Mouse (Mus musculus) megakaryocyte progenitor cell, adult 5-6 weeks (primary cell): ENCODE results near the gene Gpsm2. TPM values are rescaled to one million over a fixed set of nuclear protein-coding genes. Genes with fewer than 3 reads are reported as not detected.
A peak's percentile ranks its signal among the peaks of the same experiment; 100 is the strongest.
"Not testable (repeated sequence)": the region's sequence is repeated elsewhere in the genome, so short reads cannot be mapped to it uniquely, and the experiment has no call there.

Source experiments
- ATAC-seq: replicated peaks from 2 replicates; pipeline ENCODE4 v1.8.0; 2016; ENCODE audit warnings: mild to moderate bottlenecking, moderate TSS enrichment, inconsistent platforms; ENCODE audit not compliant: poor library complexity
- total RNA-seq, 2 experiments: library from RNA; stranded (forward) in 1 of 2; stranded (reverse) in 1 of 2; fragments of 157-497, 149-512 nt in 1 of 2; fragments of 200-1000 nt in 1 of 2; gene quantifications; 2 replicates each; pipeline versions ENCODE4 v1.2.3 to v1.2.4; 2015 to 2017

Gpsm2 gene
- total RNA-seq, 2 experiments from 2014 or later: 11.1 to 11.7 TPM

- ATAC-seq: no peak
Observed at GRCm38 (mm10) chr3:108658612-108659011, 63.5 kb downstream of the Gpsm2 start.

GRCm38 (mm10) chr3:108655486-108655885 lies 66.6 kb downstream of the Gpsm2 start:
- ATAC-seq: no peak

GRCm38 (mm10) chr3:108654566-108654965 lies 67.5 kb downstream of the Gpsm2 start:
- no peak for ATAC-seq

GRCm38 (mm10) chr3:108653710-108654379 lies 68.3 kb downstream of the Gpsm2 start, which contains the start of gene Clcc1:
Clcc1 (plus strand) TSS chr3:108653913.
- peak; percentile 96 for ATAC-seq

DNA sequence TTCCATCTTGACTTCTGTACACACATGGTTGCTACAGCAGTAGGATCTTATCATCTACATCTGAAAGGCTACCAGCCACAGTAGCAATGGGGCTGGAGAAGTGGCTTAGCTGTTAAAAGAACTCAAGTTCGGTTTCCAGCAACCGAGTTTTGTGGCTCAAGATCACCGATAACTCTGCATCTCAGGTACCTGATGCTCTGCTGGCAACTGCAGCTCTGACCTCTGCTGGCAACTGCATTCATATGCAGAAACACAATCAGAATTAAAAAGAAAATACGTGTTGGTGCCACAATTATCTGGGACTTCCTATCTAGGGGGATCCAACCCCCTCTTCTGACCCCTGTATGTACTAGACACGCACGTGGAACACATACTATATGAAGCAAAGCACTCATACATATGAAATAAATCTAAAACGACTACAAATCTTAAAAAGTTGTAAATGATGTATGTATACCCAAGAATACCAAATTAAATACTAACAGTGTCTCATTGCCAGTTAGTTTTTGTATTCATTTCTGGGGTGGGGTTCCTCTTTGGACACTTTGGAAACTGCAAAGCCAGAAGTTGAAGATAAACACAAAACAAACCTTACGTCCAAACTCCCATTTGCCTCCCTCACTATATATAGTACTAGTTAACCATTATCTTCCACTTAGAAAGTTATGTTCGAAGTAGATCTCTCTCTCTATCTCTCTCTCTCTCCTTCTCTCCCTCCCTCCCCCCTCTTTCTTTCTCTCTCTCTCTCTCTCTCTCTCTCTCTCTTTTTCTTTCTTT lies 69.1 kb downstream of the Gpsm2 start:
- ATAC-seq: peak; percentile 52

- not testable (repeated sequence) for ATAC-seq
Observed at GRCm38 (mm10) chr3:108647681-108648080, 74.4 kb downstream of the Gpsm2 start.

DNA sequence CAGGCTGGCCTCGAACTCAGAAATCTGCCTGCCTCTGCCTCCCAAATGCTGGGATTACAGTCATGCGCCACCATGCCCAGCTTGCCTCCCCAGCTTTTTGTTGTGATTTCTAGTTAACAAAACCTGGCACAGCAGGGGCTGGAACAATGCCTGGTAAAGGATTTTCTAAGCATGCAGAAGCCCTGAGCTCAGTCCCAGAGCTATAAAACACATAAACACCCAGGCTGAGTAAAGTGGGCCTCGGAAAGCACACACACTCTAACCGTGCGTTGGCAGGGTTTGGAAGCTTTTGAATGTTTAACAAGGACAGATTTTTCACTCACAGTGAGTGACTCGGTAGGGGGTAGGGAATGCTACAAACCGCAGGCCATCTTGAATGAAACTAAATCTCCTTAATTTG lies 76.1 kb downstream of the Gpsm2 start:
- no peak for ATAC-seq

DNA sequence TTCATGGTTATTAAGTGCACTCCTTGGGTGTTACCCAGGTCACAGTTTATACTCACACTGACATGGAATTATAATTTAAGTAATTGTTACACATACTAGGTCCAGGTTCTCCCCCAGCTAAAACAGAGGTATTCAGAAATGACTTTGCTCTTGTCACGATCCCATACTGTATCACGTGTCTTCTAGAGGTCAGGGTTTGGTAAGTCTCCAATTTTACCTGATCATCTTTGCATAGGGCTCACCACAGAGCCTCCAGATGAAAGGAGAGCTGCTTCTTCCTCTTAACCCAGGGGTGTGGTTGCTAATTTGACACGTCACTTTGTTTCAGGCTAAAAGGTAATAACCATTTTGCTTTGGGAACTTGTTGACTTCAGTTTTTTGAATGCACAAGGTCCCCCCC lies 77.3 kb downstream of the Gpsm2 start:
- ATAC-seq: no peak

GRCm38 (mm10) chr3:108640998-108641397 lies 81.1 kb downstream of the Gpsm2 start:
- no peak for ATAC-seq

DNA sequence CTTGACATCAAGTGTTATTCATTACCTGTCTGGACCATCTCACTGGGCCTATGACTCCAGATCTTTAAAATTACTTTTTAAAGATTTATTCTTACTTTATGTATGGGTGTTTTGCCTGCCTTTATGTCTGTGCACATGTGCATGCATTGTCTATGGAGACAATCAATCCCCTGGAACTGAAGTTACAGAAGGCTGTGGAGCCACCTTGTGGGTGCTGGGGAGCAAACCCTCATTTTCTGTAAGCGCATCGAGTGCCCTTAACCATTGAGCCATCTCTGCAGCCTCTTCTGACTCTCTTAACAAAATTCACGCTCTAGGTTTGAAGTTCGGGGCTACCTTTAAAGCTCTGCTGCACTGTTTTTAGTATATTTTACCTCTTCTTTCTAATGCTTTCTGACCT lies 82.7 kb downstream of the Gpsm2 start:
- peak; percentile 63; the same call in 1 of the 2 replicates for ATAC-seq

DNA sequence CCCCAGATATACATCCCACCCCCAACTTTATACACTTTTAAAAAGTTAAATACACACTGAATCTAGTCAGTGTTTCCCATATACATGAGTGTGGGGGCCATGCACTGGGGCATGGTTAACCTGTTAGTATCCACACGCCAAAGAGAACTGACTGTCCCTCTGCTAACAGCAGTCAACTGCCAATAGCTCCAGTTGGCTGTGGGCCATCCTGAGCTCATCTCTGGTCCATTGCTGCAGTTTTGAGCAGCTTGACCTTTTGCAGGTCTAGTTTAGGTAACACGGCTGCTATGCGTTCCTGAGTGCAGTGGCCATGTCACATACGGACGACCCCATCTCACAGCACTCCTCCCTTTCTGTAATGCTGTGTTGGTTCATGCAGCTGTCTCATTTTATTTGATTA lies 87.3 kb downstream of the Gpsm2 start:
- ATAC-seq: no peak

Other genes with a start within 250 kb of the Gpsm2 start
- not detected in 2 replicates for gene 1700013F07Rik, start 188.2 kb downstream of the Gpsm2 start, total RNA-seq (2015)
- not detected in 2 replicates for gene 1700013F07Rik, start 188.2 kb downstream of the Gpsm2 start, total RNA-seq (2017)
- 0.20 and 0.27 TPM in 2 replicates for gene 5330417C22Rik, start 185.8 kb downstream of the Gpsm2 start, total RNA-seq (2015)
- 0.20 and 0.25 TPM in 2 replicates for gene 5330417C22Rik, start 185.8 kb downstream of the Gpsm2 start, total RNA-seq (2017)
- 15.2 and 16.4 TPM in 2 replicates for gene Tmem167b, start 159.8 kb downstream of the Gpsm2 start, total RNA-seq (2015)
- gene Tmem167b, start 159.8 kb downstream of the Gpsm2 start, total RNA-seq (2017): 35.2 and 38.2 TPM in 2 replicates
- gene Taf13, start 150.6 kb downstream of the Gpsm2 start, total RNA-seq (2015): 12.9 and 15.6 TPM in 2 replicates
- gene Taf13, start 150.6 kb downstream of the Gpsm2 start, total RNA-seq (2017): 13.2 and 15.9 TPM in 2 replicates
- 1.6 and 2.4 TPM in 2 replicates for gene Wdr47, start 131.0 kb downstream of the Gpsm2 start, total RNA-seq (2015)
- 4.1 and 8.9 TPM in 2 replicates for gene Wdr47, start 131.0 kb downstream of the Gpsm2 start, total RNA-seq (2017)
- 36.1 and 39.2 TPM in 2 replicates for gene Clcc1, start 68.4 kb downstream of the Gpsm2 start, total RNA-seq (2015)
- 85.3 and 91.2 TPM in 2 replicates for gene Clcc1, start 68.4 kb downstream of the Gpsm2 start, total RNA-seq (2017)
- gene Aknad1, start 17.3 kb upstream of the Gpsm2 start, total RNA-seq (2015): 0.10 TPM in 1 of 2 replicates, not detected in the other
- gene Aknad1, start 17.3 kb upstream of the Gpsm2 start, total RNA-seq (2017): 0.14 TPM in 1 of 2 replicates, not detected in the other
- gene Stxbp3, start 118.2 kb upstream of the Gpsm2 start, total RNA-seq (2015): 28.8 and 36.7 TPM in 2 replicates
- gene Stxbp3, start 118.2 kb upstream of the Gpsm2 start, total RNA-seq (2017): 18.0 and 26.9 TPM in 2 replicates
- 0.07 TPM in 1 of 2 replicates, not detected in the other for gene Fndc7, start 167.7 kb upstream of the Gpsm2 start, total RNA-seq (2015)
- gene Fndc7, start 167.7 kb upstream of the Gpsm2 start, total RNA-seq (2017): 0.25 TPM in 1 of 2 replicates, not detected in the other
- gene Prpf38b, start 189.4 kb upstream of the Gpsm2 start, total RNA-seq (2015): 138 and 148 TPM in 2 replicates
- 235 and 313 TPM in 2 replicates for gene Prpf38b, start 189.4 kb upstream of the Gpsm2 start, total RNA-seq (2017)
- gene Henmt1, start 217.6 kb upstream of the Gpsm2 start, total RNA-seq (2015): 0.56 TPM in 1 of 2 replicates, not detected in the other
- gene Henmt1, start 217.6 kb upstream of the Gpsm2 start, total RNA-seq (2017): 0.64 TPM in 1 of 2 replicates, not detected in the other
- gene Gm9857, start 218.1 kb upstream of the Gpsm2 start, total RNA-seq (2015): not detected in 2 replicates
- not detected in 2 replicates for gene Gm9857, start 218.1 kb upstream of the Gpsm2 start, total RNA-seq (2017)